Comparison of ENCODE assay signal across 11 mouse cellular contexts in the genomic region with DNA sequence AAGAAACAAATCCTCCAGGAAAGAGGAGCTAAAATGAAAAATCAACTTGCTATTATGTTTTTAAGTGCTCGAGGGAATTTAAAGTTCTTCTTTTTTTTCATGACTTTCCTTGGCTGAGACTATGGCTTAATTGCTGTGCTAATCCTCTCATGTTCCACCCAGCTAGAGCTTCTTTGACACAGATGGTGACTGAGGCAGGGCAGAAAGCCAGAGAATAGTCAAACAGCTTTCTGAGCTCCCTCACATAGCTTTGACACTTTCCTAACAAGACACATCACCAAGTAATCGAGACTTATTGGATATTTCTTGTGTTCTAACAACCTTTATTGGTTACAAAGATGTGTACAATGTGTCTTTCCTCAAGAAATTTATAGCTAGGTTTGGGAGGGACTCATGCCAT.
DNase-seq lines count a peak whose midpoint lies in the region.
"Had no signal": no experiment of that assay in that cellular context is flagged by ENCODE, and none has a peak within 500 bp of the region (broad histone marks: within the 10 kb centered on the region; RNA-seq: fewer than 3 reads in every experiment).

No protein-coding gene starts in this region.

- intact Hi-C loops in left cerebral cortex, postnatal 25 days (cut with DNase I) = no loop called here
- intact Hi-C loops in gastrocnemius, postnatal 14 days (cut with DNase I; ENCODE audit: low total_unique reads) = no loop called here

- peak; percentile 27 to 31 for DNase-seq in cerebellum, postnatal 14 days
- no peak for DNase-seq in cerebellum, adult 11 months
- DNase-seq in left cerebral cortex, postnatal 25 days (ENCODE audit: low spot score in 2 of 2) = peak; percentile 4 to 52
- DNase-seq in left cerebral cortex, adult 8-10 months (ENCODE audit: low spot score in 2 of 2) = no peak
- peak; percentile 11 for DNase-seq in fat pad, adult 2 months (ENCODE audit: extremely low read depth, low read depth, low spot score)
- DNase-seq in layer of hippocampus, adult 9-11 months = peak; percentile 49
- no peak for DNase-seq in lung, postnatal 14 days
- no peak for DNase-seq in gastrocnemius, postnatal 14 days
- DNase-seq: cerebellum, postnatal 36 days; heart, postnatal 36 days; kidney, postnatal 14 days had no signal

Comparison
In these comparisons a context has a peak if more than half of its experiments do, and no peak if none do; other contexts are left out.
1. DNase-seq: peak in cerebellum, postnatal 14 days (2 of 2), left cerebral cortex, postnatal 25 days (2 of 2), fat pad, adult 2 months (single experiment) and layer of hippocampus, adult 9-11 months (single experiment); none in cerebellum, adult 11 months (single experiment), left cerebral cortex, adult 8-10 months (0 of 2), lung, postnatal 14 days (single experiment) and gastrocnemius, postnatal 14 days (single experiment).